Mouse (Mus musculus) cerebellum, adult 2 months (tissue): ENCODE measurements around the gene Pon2. TPM values are rescaled to one million over a fixed set of nuclear protein-coding genes. Genes with fewer than 3 reads are reported as not detected.

Experiments used
- DNase-seq, 2 experiments: peaks; one replicate each; pipeline ENCODE4 v3.0.0; 2021
- H3K27ac ChIP-seq: fragments of 200-500 bp; 2 replicates; pipeline ENCODE4 v1.5.1; 2012; ENCODE audit warnings: low read length, control low read depth, inconsistent platforms; ENCODE audit not compliant: insufficient read depth
- H3K27me3 ChIP-seq: fragments of 200-500 bp; 2 replicates; pipeline ENCODE4 v1.6.1; 2012; ENCODE audit warnings: inconsistent platforms, mild to moderate bottlenecking, low read length, moderate library complexity; ENCODE audit not compliant: control insufficient read depth, insufficient read depth
- H3K4me1 ChIP-seq: fragments of 200-500 bp; 2 replicates; pipeline ENCODE4 v1.6.1; 2011; ENCODE audit warnings: low read length; ENCODE audit not compliant: control insufficient read depth, insufficient read depth
- H3K4me3 ChIP-seq: fragments of 200-500 bp; replicated peaks from 2 replicates; pipeline ENCODE3; 2011; ENCODE audit warnings: mild to moderate bottlenecking, low read depth, low read length, control low read depth; ENCODE audit not compliant: insufficient read depth
- CTCF ChIP-seq: fragments of 200-500 bp; IDR thresholded peaks from 2 replicates; pipeline ENCODE4 v1.5.1; 2011; ENCODE audit warnings: low read depth, mild to moderate bottlenecking, control low read depth, low read length, moderate library complexity, borderline replicate concordance; ENCODE audit not compliant: insufficient read depth
- POLR2A ChIP-seq: fragments of 200-500 bp; IDR thresholded peaks from 2 replicates; pipeline ENCODE4 v1.6.1; 2011; ENCODE audit warnings: low read length, control low read depth, borderline replicate concordance; ENCODE audit not compliant: insufficient read depth
- WGBS: fragments of 180-500 bp; shearing (Covaris S2); methylation state at CpG from one replicate; pipeline ENCODE4 v1.1.7; 2018; 5-methylcytosine and 5-hydroxymethylcytosine counted together
- polyA plus RNA-seq: library from polyadenylated mRNA; depleted of rRNA; stranded (reverse); fragments of >200 nt; gene quantifications from 2 replicates; pipeline ENCODE4 v1.2.3, GENCODE M21; 2012

Pon2 gene
- polyA plus RNA-seq, 1 experiment, result 43.4 TPM

DNA sequence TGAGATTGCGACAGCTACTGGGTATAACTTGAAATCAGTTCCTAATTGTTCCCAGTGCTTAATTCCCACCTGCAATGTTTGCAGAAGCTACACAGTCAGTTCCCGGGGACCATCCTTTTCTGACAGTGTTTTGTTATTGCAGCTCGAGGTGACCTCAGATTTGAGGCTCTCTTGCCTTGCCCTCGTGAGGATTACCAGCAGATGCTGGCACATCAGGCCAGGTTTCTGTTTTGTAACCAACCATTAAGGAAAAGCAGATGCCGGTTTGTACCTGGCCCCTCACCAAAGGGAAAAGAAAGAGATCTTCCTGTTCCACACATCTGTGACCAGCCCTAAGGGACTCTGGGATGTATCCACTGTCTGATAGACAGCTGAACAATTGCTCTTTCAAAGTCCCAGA lies 1.3 kb upstream of the Pon2 start:
- Histone ChIP-seq H3K27me3 (peaks cover 3% of the 10 kb centered on the region; the same call in 1 of the 2 replicates), H3K4me1 (no peaks in the 10 kb centered on the region; the same call in 1 of the 2 replicates), H3K27ac (no peak overlapping the region), H3K4me3 (no peak overlapping the region)
- no peak for DNase-seq
- TF ChIP-seq CTCF, result no peak
- WGBS, result 71% methylated on average over 5 of the region's 5 CpGs

- Histone ChIP-seq H3K4me1 (no peaks in the 10 kb centered on the region; the same call in 1 of the 2 replicates), H3K27me3 (peaks cover 3% of the 10 kb centered on the region; the same call in 1 of the 2 replicates), H3K27ac (0 out of 2 replicates have a peak overlapping the region, but pooled peaks have one; percentile 4), H3K4me3 (peak overlapping the region; percentile 59)
- DNase-seq, result peak in 1 of 2 experiments; percentile 6
- 2% methylated on average over 24 of the region's 25 CpGs for WGBS
- no peak for TF ChIP-seq CTCF
- no peak for TF ChIP-seq POLR2A
These were observed 749 bp downstream of the Pon2 start for GRCm38 (mm10) chr6:5297321-5298091.

- 98% methylated on average over 7 of the region's 7 CpGs for WGBS
- peaks cover 3% of the 10 kb centered on the region; the same call in 1 of the 2 replicates for H3K27me3 ChIP-seq
- no peak for TF ChIP-seq POLR2A
- no peak for TF ChIP-seq CTCF
- H3K4me3 ChIP-seq, result no peak overlapping the region
- H3K27ac ChIP-seq, result no peak overlapping the region
- no peaks in the 10 kb centered on the region; the same call in 1 of the 2 replicates for H3K4me1 ChIP-seq
- no peak for DNase-seq
These were observed 2.2 kb downstream of the Pon2 start for GRCm38 (mm10) chr6:5296067-5296466.

DNA sequence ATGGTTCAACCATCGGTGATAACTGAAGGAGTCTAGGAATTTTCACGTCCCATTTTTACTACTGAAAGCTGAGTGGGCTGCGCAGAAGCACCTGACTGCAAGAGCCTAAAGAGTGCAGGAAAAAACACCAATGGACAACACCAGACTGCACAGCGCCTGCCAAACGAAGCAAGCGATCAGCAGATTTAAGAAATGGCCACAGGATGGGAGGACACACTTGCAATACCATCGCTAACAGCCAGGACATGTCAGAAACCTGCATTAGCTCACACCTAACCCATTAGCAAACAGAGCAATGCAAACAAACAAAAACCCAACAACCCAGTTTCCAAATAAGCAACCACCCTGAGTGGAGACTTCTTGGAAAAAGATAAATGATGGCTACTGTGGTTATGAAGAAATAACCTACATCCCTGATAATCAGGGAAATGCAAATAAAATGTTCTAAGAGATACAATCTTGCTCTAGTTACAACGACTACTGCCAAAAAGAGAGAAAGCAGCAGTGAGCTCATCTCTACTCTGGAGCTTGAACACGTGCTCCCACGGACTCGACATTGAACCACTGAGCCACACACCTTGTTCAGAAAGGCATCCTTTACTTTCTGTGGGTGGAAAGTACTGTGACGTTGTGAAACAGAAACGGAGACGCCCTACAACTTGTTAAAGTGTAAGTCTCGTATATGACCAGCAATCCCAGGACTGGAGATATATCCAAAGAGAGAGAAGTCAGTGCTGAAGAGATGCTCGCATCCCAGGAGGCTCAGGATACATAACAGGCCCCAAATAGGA lies 3.4 kb downstream of the Pon2 start:
- H3K27ac ChIP-seq, result no peak overlapping the region
- H3K4me3 ChIP-seq, result no peak overlapping the region

DNA sequence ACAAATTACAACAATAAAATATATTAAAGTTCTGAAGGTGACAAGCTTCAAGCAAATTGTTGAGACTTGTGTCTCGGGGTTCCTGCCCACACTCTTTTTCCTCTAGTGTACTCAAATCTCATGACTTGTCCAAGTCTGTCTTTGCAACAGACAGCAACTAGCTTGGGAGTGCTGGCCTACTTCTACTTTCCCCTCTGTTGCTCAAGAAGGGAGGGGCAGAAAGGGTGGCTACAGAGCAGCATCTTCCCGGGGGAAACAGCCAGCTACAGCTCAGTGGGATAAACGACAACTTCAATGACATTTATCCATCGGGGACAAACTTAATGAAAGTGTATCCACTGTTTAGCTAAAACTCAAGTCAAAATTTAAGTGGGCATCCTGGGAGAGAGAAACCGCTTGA lies 5.4 kb downstream of the Pon2 start:
- no peaks in the 10 kb centered on the region; the same call in 1 of the 2 replicates for H3K4me1 ChIP-seq
- WGBS, result 67% methylated on average over 5 of the region's 5 CpGs
- no peak for DNase-seq
- no peak overlapping the region for H3K27ac ChIP-seq
- TF ChIP-seq CTCF (no peak), POLR2A (no peak)
- H3K27me3 ChIP-seq, result no peaks in the 10 kb centered on the region; the same call in 1 of the 2 replicates
- no peak overlapping the region for H3K4me3 ChIP-seq

More for the DNA sequence above, 3.4 kb downstream of the Pon2 start:
- TF ChIP-seq CTCF, result no peak
- Histone ChIP-seq H3K27me3 (peaks cover 3% of the 10 kb centered on the region; the same call in 1 of the 2 replicates), H3K4me1 (no peaks in the 10 kb centered on the region; the same call in 1 of the 2 replicates)
- DNase-seq, result no peak
- WGBS, result 93% methylated on average over 16 of the region's 16 CpGs

- DNase-seq, result no peak
- no peaks in the 10 kb centered on the region for H3K4me1 ChIP-seq
- H3K27me3 ChIP-seq, result no peaks in the 10 kb centered on the region
- WGBS, result 89% methylated on average over 4 of the region's 4 CpGs
- H3K4me3 ChIP-seq, result no peak overlapping the region
- no peak for TF ChIP-seq CTCF
- no peak for TF ChIP-seq POLR2A
- no peak overlapping the region for H3K27ac ChIP-seq
These were observed 6.8 kb downstream of the Pon2 start for GRCm38 (mm10) chr6:5291450-5291849.

- no peaks in the 10 kb centered on the region for H3K4me1 ChIP-seq
- no peak overlapping the region for H3K27ac ChIP-seq
- DNase-seq, result no peak
- H3K27me3 ChIP-seq, result no peaks in the 10 kb centered on the region
- 80% methylated on average over 5 of the region's 5 CpGs for WGBS
- H3K4me3 ChIP-seq, result no peak overlapping the region
- no peak for TF ChIP-seq CTCF
- TF ChIP-seq POLR2A, result no peak
These were observed 10.3 kb downstream of the Pon2 start for GRCm38 (mm10) chr6:5287919-5288318.
